8 mouse cellular contexts compared by ENCODE assay signal in genomic region chr7:100908061-100908460, GRCm38 (mm10). TPM values are rescaled to one million over a fixed set of nuclear protein-coding genes. Genes with fewer than 3 reads are reported as not detected.
DNase-seq lines count a peak whose midpoint lies in the region; ATAC-seq lines count a peak whose summit lies in the region.

No protein-coding gene starts in this region.

- H3K27ac ChIP-seq in forebrain, embryonic 12.5 days: peak overlapping the region; percentile 32; the same call in 1 of the 2 replicates
- no peak overlapping the region for H3K27ac ChIP-seq in forebrain, embryonic 16.5 days (ENCODE audit: low read length)
- H3K27ac ChIP-seq in embryonic facial prominence, embryonic 14.5 days (replicated peaks; ENCODE audit: low read depth, low read length): peak overlapping the region; percentile 89

- ATAC-seq in forebrain, embryonic 12.5 days (ENCODE audit: low FRiP score): no peak
- no peak for ATAC-seq in forebrain, embryonic 16.5 days
- no peak for ATAC-seq in embryonic facial prominence, embryonic 14.5 days (ENCODE audit: low read depth)

- no peaks in the 10 kb centered on the region for H3K27me3 ChIP-seq in forebrain, embryonic 12.5 days
- H3K27me3 ChIP-seq in forebrain, embryonic 16.5 days (replicated peaks; ENCODE audit: control insufficient read depth, insufficient read depth, low read length): no peaks in the 10 kb centered on the region
- H3K27me3 ChIP-seq in embryonic facial prominence, embryonic 14.5 days (replicated peaks; ENCODE audit: control insufficient read depth, insufficient read depth, low read length): no peaks in the 10 kb centered on the region

- no peak overlapping the region for H3K4me2 ChIP-seq in forebrain, embryonic 12.5 days
- no peak overlapping the region for H3K4me2 ChIP-seq in forebrain, embryonic 16.5 days (ENCODE audit: low read length)
- H3K4me2 ChIP-seq in embryonic facial prominence, embryonic 14.5 days (ENCODE audit: low read depth, low read length): peak overlapping the region; percentile 49; the same call in 1 of the 2 replicates

- peaks cover 36% of the 10 kb centered on the region for H3K4me1 ChIP-seq in forebrain, embryonic 12.5 days
- H3K4me1 ChIP-seq in forebrain, embryonic 16.5 days (replicated peaks; ENCODE audit: control insufficient read depth, insufficient read depth, low read length): peaks cover 13% of the 10 kb centered on the region
- peaks cover 28% of the 10 kb centered on the region for H3K4me1 ChIP-seq in embryonic facial prominence, embryonic 14.5 days (ENCODE audit: control insufficient read depth, insufficient read depth, low read length)

- H3K4me3 ChIP-seq in forebrain, embryonic 12.5 days (replicated peaks): no peak overlapping the region
- H3K4me3 ChIP-seq in forebrain, embryonic 16.5 days (replicated peaks; ENCODE audit: low read length): no peak overlapping the region
- H3K4me3 ChIP-seq in embryonic facial prominence, embryonic 14.5 days (ENCODE audit: low read depth, low read length): no peak overlapping the region

- H3K9ac ChIP-seq in forebrain, embryonic 12.5 days: no peak overlapping the region
- H3K9ac ChIP-seq in forebrain, embryonic 16.5 days (replicated peaks; ENCODE audit: low read depth, low read length): no peak overlapping the region
- peak overlapping the region; percentile 8; the same call in 1 of the 2 replicates for H3K9ac ChIP-seq in embryonic facial prominence, embryonic 14.5 days (ENCODE audit: low read depth, low read length)

- H3K9me3 ChIP-seq in forebrain, embryonic 12.5 days: no peaks in the 10 kb centered on the region
- no peaks in the 10 kb centered on the region for H3K9me3 ChIP-seq in forebrain, embryonic 16.5 days (ENCODE audit: control insufficient read depth, low read length)
- no peaks in the 10 kb centered on the region for H3K9me3 ChIP-seq in embryonic facial prominence, embryonic 14.5 days (ENCODE audit: control insufficient read depth, low read length)

- no peak for DNase-seq in embryonic facial prominence, embryonic 14.5 days (ENCODE audit: low spot score)
- peak; percentile 32 for DNase-seq in kidney, adult 18-20 months
- peak; percentile 81 for DNase-seq in lung, postnatal 10 days
- DNase-seq in testis, postnatal 14 days (ENCODE audit: low spot score): no peak
- no peak for DNase-seq in MN1 (ENCODE audit: low spot score)
- no peak for DNase-seq in embryo, embryonic 9.5 days (ENCODE audit: extremely low spot score)

- no peaks in the 10 kb centered on the region for H3K36me3 ChIP-seq in forebrain, embryonic 12.5 days (replicated peaks)
- no peaks in the 10 kb centered on the region for H3K36me3 ChIP-seq in forebrain, embryonic 16.5 days (ENCODE audit: control insufficient read depth, insufficient read depth)
- H3K36me3 ChIP-seq in embryonic facial prominence, embryonic 14.5 days (ENCODE audit: control insufficient read depth, insufficient read depth, low read length): peaks cover 8% of the 10 kb centered on the region; the same call in 1 of the 2 replicates

- 80% methylated on average over 8 of the region's 8 CpGs for WGBS in forebrain, embryonic 12.5 days
- WGBS in forebrain, embryonic 16.5 days: 77% methylated on average over 8 of the region's 8 CpGs
- WGBS in embryonic facial prominence, embryonic 14.5 days: 76% methylated on average over 8 of the region's 8 CpGs

RNA-seq across cellular contexts. Expression of gene Arhgef17, which starts 23.8 kb away (rescaled TPM):
- 6.5 and 8.1 TPM in 2 replicates for polyA plus RNA-seq in forebrain, embryonic 12.5 days (2016; fragmentation: Nextera tagmentation; extraction: Ambion mirVana)
- 8.5 and 10.2 TPM in 2 replicates for polyA plus RNA-seq in forebrain, embryonic 16.5 days (2015; fragmentation: Nextera tagmentation; extraction: Ambion mirVana)
- 16.3 and 16.8 TPM in 2 replicates for polyA plus RNA-seq in embryonic facial prominence, embryonic 14.5 days (2014; fragmentation: Nextera tagmentation; extraction: Ambion mirVana)

RNA-seq across cellular contexts. Expression of gene Relt, which starts 44.8 kb away (rescaled TPM):
- 2.2 and 2.6 TPM in 2 replicates for polyA plus RNA-seq in forebrain, embryonic 12.5 days (2016; fragmentation: Nextera tagmentation; extraction: Ambion mirVana)
- polyA plus RNA-seq in forebrain, embryonic 16.5 days (2015; fragmentation: Nextera tagmentation; extraction: Ambion mirVana): 3.9 and 4.8 TPM in 2 replicates
- 4.1 and 4.6 TPM in 2 replicates for polyA plus RNA-seq in embryonic facial prominence, embryonic 14.5 days (2014; fragmentation: Nextera tagmentation; extraction: Ambion mirVana)

Comparison
In these comparisons a context has a peak if more than half of its experiments do, and no peak if none do; other contexts are left out.
1. DNase-seq: peak in kidney, adult 18-20 months (single experiment) and lung, postnatal 10 days (single experiment); none in embryonic facial prominence, embryonic 14.5 days (single experiment), testis, postnatal 14 days (single experiment), MN1 (single experiment) and embryo, embryonic 9.5 days (single experiment).